Mouse (Mus musculus): Measurements from ENCODE around the gene Fam78a. TPM values are rescaled to one million over a fixed set of nuclear protein-coding genes. Genes with fewer than 3 reads are reported as not detected.

Gene Fam78a
- polyA plus RNA-seq, 1 experiment from 2014 or later: 2.2 TPM

GRCm38 (mm10) chr2:32090145-32090544 is 5.5 kb upstream of the Fam78a start:
- WGBS: 74% methylated on average over 2 of the region's 2 CpGs
- H3K27me3 ChIP-seq (ENCODE audit: control insufficient read depth, insufficient read depth, low read length): peaks cover 27% of the 10 kb centered on the region
- no peak overlapping the region for H3K4me2 ChIP-seq (ENCODE audit: low read depth, low read length)
- no peak overlapping the region for H3K27ac ChIP-seq (ENCODE audit: low read length)
- no peak overlapping the region for H3K4me3 ChIP-seq (replicated peaks; ENCODE audit: low read length)
- peaks cover 7% of the 10 kb centered on the region; the same call in 1 of the 2 replicates for H3K4me1 ChIP-seq (ENCODE audit: control insufficient read depth, insufficient read depth, low read length)
- H3K9ac ChIP-seq (ENCODE audit: low read length): no peak overlapping the region
- no peaks in the 10 kb centered on the region for H3K9me3 ChIP-seq (replicated peaks; ENCODE audit: control insufficient read depth, low read length)
- no peak for ATAC-seq (ENCODE audit: insufficient read depth, low FRiP score)
- H3K36me3 ChIP-seq (ENCODE audit: control insufficient read depth, insufficient read depth, low read length): no peaks in the 10 kb centered on the region

DNA sequence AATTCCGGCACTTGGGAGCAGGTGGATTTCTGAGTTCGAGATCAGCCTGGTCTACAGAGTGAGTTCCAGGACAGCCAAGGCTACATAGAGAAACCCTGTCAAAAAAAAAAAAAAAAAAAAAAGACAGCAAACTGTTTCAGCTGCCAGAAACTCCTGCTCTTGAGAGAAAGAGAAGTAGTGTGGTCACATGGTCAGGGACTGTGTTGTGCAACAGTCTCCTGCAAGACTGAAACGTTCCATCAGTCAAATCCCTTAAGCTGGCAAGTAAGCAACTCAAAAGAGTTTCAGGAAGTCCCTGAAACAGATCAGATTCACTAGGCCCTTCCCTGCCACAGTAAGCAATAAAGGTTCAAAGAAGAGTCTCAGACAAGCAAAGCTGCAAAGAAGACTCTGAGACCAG is 4.9 kb upstream of the Fam78a start:
- Histone ChIP-seq H3K9me3 (replicated peaks; ENCODE audit: control insufficient read depth, low read length) (no peaks in the 10 kb centered on the region), H3K4me3 (replicated peaks; ENCODE audit: low read length) (no peak overlapping the region), H3K4me1 (ENCODE audit: control insufficient read depth, insufficient read depth, low read length) (peaks cover 7% of the 10 kb centered on the region; the same call in 1 of the 2 replicates), H3K27me3 (ENCODE audit: control insufficient read depth, insufficient read depth, low read length) (peaks cover 32% of the 10 kb centered on the region), H3K9ac (ENCODE audit: low read length) (no peak overlapping the region), H3K36me3 (ENCODE audit: control insufficient read depth, insufficient read depth, low read length) (no peaks in the 10 kb centered on the region), H3K4me2 (ENCODE audit: low read depth, low read length) (no peak overlapping the region), H3K27ac (ENCODE audit: low read length) (no peak overlapping the region)
- no peak for ATAC-seq (ENCODE audit: insufficient read depth, low FRiP score)
- 62% methylated on average over 3 of the region's 3 CpGs for WGBS

GRCm38 (mm10) chr2:32088372-32088981 is 3.8 kb upstream of the Fam78a start:
- H3K27ac ChIP-seq (ENCODE audit: low read length): no peak overlapping the region
- H3K36me3 ChIP-seq (ENCODE audit: control insufficient read depth, insufficient read depth, low read length): no peaks in the 10 kb centered on the region
- H3K4me1 ChIP-seq (ENCODE audit: control insufficient read depth, insufficient read depth, low read length): peaks cover 7% of the 10 kb centered on the region; the same call in 1 of the 2 replicates
- no peaks in the 10 kb centered on the region for H3K9me3 ChIP-seq (replicated peaks; ENCODE audit: control insufficient read depth, low read length)
- H3K4me3 ChIP-seq (replicated peaks; ENCODE audit: low read length): peak overlapping the region; percentile 25
- H3K4me2 ChIP-seq (ENCODE audit: low read depth, low read length): peak overlapping the region; percentile 48
- H3K9ac ChIP-seq (ENCODE audit: low read length): peak overlapping the region; percentile 48
- ATAC-seq (ENCODE audit: insufficient read depth, low FRiP score): no peak
- H3K27me3 ChIP-seq (ENCODE audit: control insufficient read depth, insufficient read depth, low read length): peaks cover 44% of the 10 kb centered on the region
- 5% methylated on average over 35 of the region's 35 CpGs for WGBS

DNA sequence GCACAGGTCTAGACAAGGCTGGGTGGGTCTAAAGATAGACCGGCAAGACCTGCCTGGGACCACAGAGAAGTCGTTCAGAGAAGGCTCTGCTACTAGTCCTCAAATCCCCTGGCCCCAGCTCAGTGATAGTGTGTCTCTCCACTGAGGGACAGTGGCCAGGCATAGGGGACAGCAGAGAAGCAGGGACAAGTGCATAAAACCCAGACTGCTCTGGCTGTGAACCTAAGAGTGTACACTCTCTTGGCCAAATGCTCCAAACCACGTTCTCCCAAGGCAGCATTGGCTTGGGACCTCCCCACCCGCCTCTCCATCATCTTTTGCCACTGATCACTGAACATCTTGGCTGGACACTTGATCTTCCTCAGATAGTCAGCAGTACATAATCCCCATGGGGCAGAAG is 2.9 kb upstream of the Fam78a start:
- H3K4me3 ChIP-seq (replicated peaks; ENCODE audit: low read length): no peak overlapping the region
- H3K4me2 ChIP-seq (ENCODE audit: low read depth, low read length): no peak overlapping the region
- peaks cover 52% of the 10 kb centered on the region for H3K27me3 ChIP-seq (ENCODE audit: control insufficient read depth, insufficient read depth, low read length)
- WGBS: 59% methylated on average over 4 of the region's 4 CpGs
- peaks cover 13% of the 10 kb centered on the region; the same call in 1 of the 2 replicates for H3K4me1 ChIP-seq (ENCODE audit: control insufficient read depth, insufficient read depth, low read length)
- H3K9me3 ChIP-seq (replicated peaks; ENCODE audit: control insufficient read depth, low read length): no peaks in the 10 kb centered on the region
- no peaks in the 10 kb centered on the region for H3K36me3 ChIP-seq (ENCODE audit: control insufficient read depth, insufficient read depth, low read length)
- ATAC-seq (ENCODE audit: insufficient read depth, low FRiP score): no peak
- H3K27ac ChIP-seq (ENCODE audit: low read length): no peak overlapping the region
- H3K9ac ChIP-seq (ENCODE audit: low read length): no peak overlapping the region

GRCm38 (mm10) chr2:32085231-32085630 is 574 bp upstream of the Fam78a start:
- Histone ChIP-seq H3K9ac (ENCODE audit: low read length) (no peak overlapping the region), H3K4me1 (ENCODE audit: control insufficient read depth, insufficient read depth, low read length) (peaks cover 13% of the 10 kb centered on the region; the same call in 1 of the 2 replicates), H3K9me3 (replicated peaks; ENCODE audit: control insufficient read depth, low read length) (no peaks in the 10 kb centered on the region), H3K36me3 (ENCODE audit: control insufficient read depth, insufficient read depth, low read length) (no peaks in the 10 kb centered on the region), H3K4me3 (replicated peaks; ENCODE audit: low read length) (no peak overlapping the region), H3K4me2 (ENCODE audit: low read depth, low read length) (no peak overlapping the region), H3K27ac (ENCODE audit: low read length) (no peak overlapping the region), H3K27me3 (ENCODE audit: control insufficient read depth, insufficient read depth, low read length) (peaks cover 65% of the 10 kb centered on the region)
- 62% methylated on average over 2 of the region's 2 CpGs for whole genome bisulfite sequencing
- no peak for ATAC-seq (ENCODE audit: insufficient read depth, low FRiP score)

- Histone ChIP-seq H3K36me3 (ENCODE audit: control insufficient read depth, insufficient read depth, low read length) (no peaks in the 10 kb centered on the region), H3K9ac (ENCODE audit: low read length) (no peak overlapping the region), H3K27me3 (ENCODE audit: control insufficient read depth, insufficient read depth, low read length) (peaks cover 65% of the 10 kb centered on the region), H3K4me1 (ENCODE audit: control insufficient read depth, insufficient read depth, low read length) (peaks cover 13% of the 10 kb centered on the region; the same call in 1 of the 2 replicates), H3K9me3 (replicated peaks; ENCODE audit: control insufficient read depth, low read length) (no peaks in the 10 kb centered on the region), H3K4me3 (replicated peaks; ENCODE audit: low read length) (peak overlapping the region; percentile 65), H3K27ac (ENCODE audit: low read length) (no peak overlapping the region), H3K4me2 (ENCODE audit: low read depth, low read length) (peak overlapping the region; percentile 99)
- ATAC-seq (ENCODE audit: insufficient read depth, low FRiP score): no peak
- 33% methylated on average over 2 of the region's 2 CpGs for WGBS
Observed at GRCm38 (mm10) chr2:32084872-32085199, 179 bp upstream of the Fam78a start.

DNA sequence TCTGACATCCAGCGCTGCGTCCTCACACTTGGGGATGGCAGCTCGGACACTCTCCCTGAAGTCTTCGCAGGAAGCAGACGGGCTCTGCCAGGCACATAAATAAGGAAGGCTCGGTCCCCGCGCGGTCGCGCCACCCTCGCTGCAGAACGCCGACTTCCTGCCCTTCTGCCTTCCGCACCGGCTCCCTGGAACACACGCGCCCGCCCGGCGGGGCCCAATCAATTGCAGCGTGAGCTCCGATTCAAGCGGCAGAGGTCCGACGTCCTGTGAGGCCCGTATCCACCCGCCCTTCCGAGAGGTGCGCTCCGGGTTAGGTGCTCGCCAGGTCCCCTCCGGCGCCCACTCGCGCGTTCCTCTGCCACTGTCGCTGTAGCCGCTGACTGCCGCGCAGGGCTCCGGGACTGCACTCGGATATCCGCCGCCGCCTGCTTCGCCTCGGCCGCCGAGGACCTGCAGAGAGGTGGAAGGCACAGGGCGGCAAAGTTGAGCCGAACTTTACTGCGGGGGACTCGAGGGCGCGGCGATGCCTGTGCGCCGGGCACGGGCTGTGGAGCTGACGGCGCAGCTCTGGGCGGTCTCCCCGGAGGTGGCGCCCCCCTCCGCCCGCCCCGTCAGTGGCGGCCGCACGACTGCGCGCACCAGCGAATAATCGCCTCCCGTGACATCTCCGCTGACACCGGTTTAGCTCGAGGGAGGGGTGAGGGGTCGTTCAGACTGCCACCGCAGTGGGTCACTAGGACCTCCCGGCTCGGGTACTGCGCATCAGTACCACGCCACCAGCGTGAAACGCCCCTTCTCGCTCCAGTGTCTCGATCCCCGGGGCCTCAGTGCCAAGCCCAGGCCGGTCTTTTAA is 1.3 kb downstream of the Fam78a start:
- Histone ChIP-seq H3K4me3 (replicated peaks; ENCODE audit: low read length) (peak overlapping the region; percentile 65), H3K36me3 (ENCODE audit: control insufficient read depth, insufficient read depth, low read length) (no peaks in the 10 kb centered on the region), H3K27me3 (ENCODE audit: control insufficient read depth, insufficient read depth, low read length) (peaks cover 56% of the 10 kb centered on the region), H3K4me2 (ENCODE audit: low read depth, low read length) (peak overlapping the region; percentile 99), H3K27ac (ENCODE audit: low read length) (no peak overlapping the region), H3K4me1 (ENCODE audit: control insufficient read depth, insufficient read depth, low read length) (peaks cover 10% of the 10 kb centered on the region; the same call in 1 of the 2 replicates), H3K9me3 (replicated peaks; ENCODE audit: control insufficient read depth, low read length) (no peaks in the 10 kb centered on the region), H3K9ac (ENCODE audit: low read length) (peak overlapping the region; percentile 72)
- WGBS: under 1% methylated on average over 87 of the region's 91 CpGs
- peak; percentile 24; the same call in 1 of the 2 replicates for ATAC-seq (ENCODE audit: insufficient read depth, low FRiP score)

DNA sequence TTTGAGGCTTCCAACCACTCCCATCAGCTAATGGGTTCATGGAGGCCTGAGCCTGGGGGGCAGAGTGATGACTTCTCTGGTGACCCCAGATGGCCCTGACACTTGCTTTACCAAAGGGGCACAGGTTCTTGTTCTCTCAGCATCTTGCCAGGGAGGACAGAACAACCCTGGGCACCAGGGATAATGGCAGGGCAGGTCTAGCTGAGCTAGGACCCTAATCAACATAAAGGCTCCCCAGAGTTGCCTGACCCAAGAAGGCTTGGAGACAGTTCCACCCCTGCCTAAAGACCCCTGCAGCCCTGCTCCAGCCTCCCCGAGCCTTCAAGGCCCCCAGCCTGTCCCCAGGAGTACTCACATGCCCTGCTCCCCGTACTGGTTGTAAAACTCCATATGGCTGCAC is 2.4 kb downstream of the Fam78a start:
- peak overlapping the region; percentile 65 for H3K4me3 ChIP-seq (replicated peaks; ENCODE audit: low read length)
- H3K36me3 ChIP-seq (ENCODE audit: control insufficient read depth, insufficient read depth, low read length): no peaks in the 10 kb centered on the region
- H3K9ac ChIP-seq (ENCODE audit: low read length): peak overlapping the region; percentile 57; the same call in 1 of the 2 replicates
- H3K4me2 ChIP-seq (ENCODE audit: low read depth, low read length): peak overlapping the region; percentile 99; the same call in 1 of the 2 replicates
- H3K9me3 ChIP-seq (replicated peaks; ENCODE audit: control insufficient read depth, low read length): no peaks in the 10 kb centered on the region
- no peak overlapping the region for H3K27ac ChIP-seq (ENCODE audit: low read length)
- H3K27me3 ChIP-seq (ENCODE audit: control insufficient read depth, insufficient read depth, low read length): peaks cover 45% of the 10 kb centered on the region
- ATAC-seq (ENCODE audit: insufficient read depth, low FRiP score): no peak
- peaks cover 6% of the 10 kb centered on the region; the same call in 1 of the 2 replicates for H3K4me1 ChIP-seq (ENCODE audit: control insufficient read depth, insufficient read depth, low read length)
- WGBS: 27% methylated on average over 2 of the region's 2 CpGs

DNA sequence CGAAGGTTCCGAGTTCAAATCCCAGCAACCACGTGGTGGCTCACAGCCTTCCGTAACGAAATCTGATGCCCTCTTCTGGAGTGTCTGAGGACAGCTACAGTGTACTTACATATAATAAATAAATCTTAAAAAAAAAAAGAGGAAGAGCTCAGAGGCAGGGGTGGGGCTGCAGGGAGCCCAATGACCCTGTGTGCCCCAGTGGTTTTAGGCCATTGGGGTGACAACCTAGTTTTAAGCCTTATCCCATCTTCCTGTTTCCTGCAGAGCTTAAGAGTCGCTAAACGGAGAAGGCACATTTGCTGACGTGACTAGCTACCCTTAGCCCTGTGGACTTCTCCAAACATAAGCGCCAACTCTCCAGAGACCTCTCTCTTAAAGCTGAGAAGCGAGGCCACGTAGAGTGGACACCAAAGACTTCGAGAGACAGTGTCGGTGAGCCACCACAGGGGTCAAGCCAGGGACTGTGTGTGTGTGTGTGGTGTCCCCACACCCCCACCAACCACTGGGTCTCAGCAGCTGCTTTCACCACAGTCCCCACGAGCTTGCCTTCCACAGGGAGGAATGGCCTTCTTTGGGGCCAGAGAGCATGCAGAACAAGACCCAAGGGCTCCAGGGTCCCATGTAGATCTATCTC is 3.2 kb downstream of the Fam78a start:
- Histone ChIP-seq H3K4me1 (ENCODE audit: control insufficient read depth, insufficient read depth, low read length) (peaks cover 6% of the 10 kb centered on the region; the same call in 1 of the 2 replicates), H3K4me2 (ENCODE audit: low read depth, low read length) (peak overlapping the region; percentile 99), H3K9ac (ENCODE audit: low read length) (0 out of 2 replicates have a peak overlapping the region, but pooled peaks have one; percentile 26), H3K27me3 (ENCODE audit: control insufficient read depth, insufficient read depth, low read length) (peaks cover 45% of the 10 kb centered on the region), H3K9me3 (replicated peaks; ENCODE audit: control insufficient read depth, low read length) (no peaks in the 10 kb centered on the region), H3K36me3 (ENCODE audit: control insufficient read depth, insufficient read depth, low read length) (no peaks in the 10 kb centered on the region), H3K27ac (ENCODE audit: low read length) (no peak overlapping the region), H3K4me3 (replicated peaks; ENCODE audit: low read length) (peak overlapping the region; percentile 65)
- no peak for ATAC-seq (ENCODE audit: insufficient read depth, low FRiP score)
- 78% methylated on average over 14 of the region's 14 CpGs for WGBS
